Mouse (Mus musculus) kidney, adult 11 months (tissue): ENCODE measurements at regions not wholly inside any gene's neighbourhood (a gene's known extent, or its start where the extent isn't known, plus 50 kb on each side); places are given as distances from the start of the nearest gene placed in this dataset.

Experiments
- DNase-seq: peaks from one replicate; pipeline ENCODE4 v3.0.0; 2022

DNA sequence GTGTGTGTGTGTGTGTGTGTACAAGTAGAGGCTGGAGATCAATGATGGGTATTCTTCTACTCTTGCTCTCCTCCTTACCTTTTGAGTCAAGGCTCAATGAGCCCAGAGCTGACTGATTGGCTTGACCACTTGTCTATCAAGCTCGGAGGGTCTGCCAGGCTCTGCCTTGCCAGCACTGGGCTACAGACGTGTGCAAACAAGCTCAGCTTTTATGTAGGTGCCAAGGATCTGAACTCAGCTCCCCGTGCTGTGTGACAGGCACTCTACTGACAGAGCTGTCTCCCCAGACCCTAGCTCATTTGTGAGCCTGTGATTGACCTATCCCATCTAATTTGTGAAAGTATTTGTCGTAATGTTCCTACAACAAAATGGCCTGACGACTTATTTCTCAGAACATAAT, 54.2 kb upstream of the Cdc42bpa start:
- DNase-seq = no peak

GRCm38 (mm10) chr1:179892711-179893110, 67.6 kb upstream of the Cdc42bpa start:
- peak; percentile 69 for DNase-seq

GRCm38 (mm10) chr1:179887921-179888320, 72.4 kb upstream of the Cdc42bpa start:
- DNase-seq = no peak

DNA sequence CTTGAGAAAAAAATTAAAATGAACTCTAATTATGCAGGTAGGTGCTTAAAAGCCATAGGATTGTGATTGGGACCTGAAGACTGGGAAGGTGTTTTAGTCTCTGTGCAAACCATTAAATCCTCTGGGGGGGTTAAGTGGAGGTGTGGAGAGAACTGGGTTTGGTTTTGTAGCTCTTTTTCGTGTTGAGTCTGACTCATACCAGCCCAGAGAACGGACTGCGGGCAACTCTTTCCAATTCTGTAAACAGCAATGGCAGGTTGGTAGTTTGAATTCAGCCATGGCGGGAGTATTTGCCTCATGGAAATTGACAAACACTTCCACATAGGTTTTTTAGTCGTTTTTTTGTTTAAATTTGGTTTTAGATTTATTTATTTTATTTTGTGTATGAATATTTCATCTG, 77.7 kb upstream of the Ahctf1 start:
- DNase-seq = no peak

DNA sequence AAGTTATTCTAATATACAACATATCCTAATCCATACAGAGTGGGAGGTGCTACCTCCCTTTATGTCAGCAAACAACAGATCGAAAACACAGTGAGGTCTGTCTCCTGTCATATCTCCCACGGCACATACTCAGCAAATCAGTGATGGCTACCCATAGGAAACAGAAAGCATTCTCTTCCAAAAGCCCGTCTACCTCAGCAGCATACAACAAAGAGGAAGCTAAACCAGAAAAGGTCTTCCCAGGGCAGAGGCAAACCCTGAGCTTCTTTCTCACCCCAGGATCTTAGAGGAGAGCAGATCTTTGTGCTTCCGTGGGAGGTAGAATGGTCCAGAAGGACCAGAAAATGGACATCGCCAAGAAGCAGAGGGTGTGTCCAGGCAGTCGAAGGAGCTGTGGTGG, 74.4 kb upstream of the Ahctf1 start:
- no peak for DNase-seq

- DNase-seq = no peak
Observed at GRCm38 (mm10) chr1:179873772-179874555, 70.5 kb upstream of the Ahctf1 start.

DNA sequence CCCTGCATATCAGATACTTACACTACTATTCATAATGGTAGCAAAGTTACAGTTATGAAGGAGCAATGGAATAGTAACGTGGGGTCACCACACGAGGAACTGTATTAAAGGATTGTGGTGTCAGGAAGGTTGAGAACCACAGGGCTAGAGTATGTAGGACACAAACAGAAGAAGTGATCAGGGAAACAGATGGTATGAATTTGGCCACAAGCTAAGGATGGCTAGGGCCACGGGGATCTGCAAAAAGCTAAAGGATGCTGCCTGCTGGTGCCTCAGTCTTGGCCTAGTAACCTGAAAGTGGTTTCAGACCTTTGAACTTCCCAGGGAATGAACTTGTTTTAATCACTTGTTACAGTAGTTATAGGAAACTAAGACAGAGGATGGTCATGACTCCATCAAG, 68.5 kb upstream of the Ahctf1 start:
- no peak for DNase-seq

DNA sequence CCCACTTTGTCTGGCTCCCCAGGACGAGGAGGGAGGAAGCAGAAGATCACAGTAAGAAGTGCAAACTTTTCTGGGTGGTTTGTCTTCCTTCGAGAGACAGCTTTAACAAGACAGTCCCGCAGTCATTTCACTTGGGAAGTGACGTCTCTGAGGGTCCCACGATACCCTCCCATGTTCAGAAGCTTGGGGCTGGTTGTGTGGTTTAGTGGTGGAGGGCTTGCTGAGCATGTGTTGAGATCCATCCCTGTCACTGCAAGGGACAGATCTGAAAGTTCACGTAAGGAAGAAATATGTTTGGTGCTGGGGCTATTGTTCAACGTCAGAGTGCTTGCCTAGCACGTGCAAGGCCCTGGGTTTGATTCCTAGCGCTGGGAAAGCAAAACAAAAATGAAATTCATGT, 65.2 kb upstream of the Ahctf1 start:
- no peak for DNase-seq

GRCm38 (mm10) chr1:179867493-179867892, 64.0 kb upstream of the Ahctf1 start:
- no peak for DNase-seq

- DNase-seq = peak; percentile 83
Observed at GRCm38 (mm10) chr1:179866056-179866772, 62.7 kb upstream of the Ahctf1 start.

GRCm38 (mm10) chr1:179865561-179865960, 62.1 kb upstream of the Ahctf1 start:
- DNase-seq = peak; percentile 69

- no peak for DNase-seq
Observed at GRCm38 (mm10) chr1:179864537-179865226, 61.2 kb upstream of the Ahctf1 start.

DNA sequence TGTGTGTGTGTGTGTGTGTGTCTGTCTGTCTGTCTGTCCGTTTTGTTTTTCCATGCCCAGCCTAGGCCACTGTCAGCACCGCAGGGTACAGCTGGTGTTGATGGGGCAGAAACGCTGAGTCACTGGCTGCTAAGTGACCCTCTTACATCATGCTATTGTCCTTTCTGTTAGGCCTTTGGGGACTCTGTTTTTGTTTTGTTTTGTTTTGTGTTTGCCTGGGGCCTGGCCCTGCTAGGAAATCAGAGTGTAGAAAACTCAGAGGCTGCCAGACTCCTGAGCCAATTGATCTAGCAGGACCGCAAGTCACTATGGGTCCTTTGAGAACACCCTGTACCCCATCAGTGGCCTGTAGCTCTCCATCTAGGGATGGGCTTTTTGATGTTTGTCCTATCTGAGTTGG, 59.9 kb upstream of the Ahctf1 start:
- no peak for DNase-seq

DNA sequence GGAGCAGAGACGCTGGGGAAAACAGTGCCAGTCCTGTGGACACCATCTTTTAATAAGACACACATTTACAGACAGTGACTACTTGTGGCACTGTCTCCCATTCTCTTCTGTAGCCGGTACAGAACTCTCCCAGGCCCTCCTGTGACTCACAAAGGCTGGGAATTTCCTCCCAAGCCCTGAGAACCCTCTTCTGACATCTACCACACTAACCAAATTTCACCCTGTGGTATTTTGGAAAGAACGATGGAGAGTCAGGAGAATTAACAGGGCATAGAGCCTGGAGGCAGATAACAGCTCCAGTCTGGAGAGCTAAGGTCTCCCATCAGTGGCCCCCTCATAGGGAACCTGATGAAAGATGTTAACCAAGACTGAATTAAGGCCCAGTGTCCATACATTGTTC, 59.5 kb upstream of the Ahctf1 start:
- no peak for DNase-seq

- DNase-seq = no peak
Observed at GRCm38 (mm10) chr1:179861776-179862175, 58.3 kb upstream of the Ahctf1 start.

GRCm38 (mm10) chr1:179859552-179859902, 56.0 kb upstream of the Ahctf1 start:
- DNase-seq = no peak

GRCm38 (mm10) chr1:179858780-179859551, 55.5 kb upstream of the Ahctf1 start:
- peak; percentile 34 for DNase-seq

DNA sequence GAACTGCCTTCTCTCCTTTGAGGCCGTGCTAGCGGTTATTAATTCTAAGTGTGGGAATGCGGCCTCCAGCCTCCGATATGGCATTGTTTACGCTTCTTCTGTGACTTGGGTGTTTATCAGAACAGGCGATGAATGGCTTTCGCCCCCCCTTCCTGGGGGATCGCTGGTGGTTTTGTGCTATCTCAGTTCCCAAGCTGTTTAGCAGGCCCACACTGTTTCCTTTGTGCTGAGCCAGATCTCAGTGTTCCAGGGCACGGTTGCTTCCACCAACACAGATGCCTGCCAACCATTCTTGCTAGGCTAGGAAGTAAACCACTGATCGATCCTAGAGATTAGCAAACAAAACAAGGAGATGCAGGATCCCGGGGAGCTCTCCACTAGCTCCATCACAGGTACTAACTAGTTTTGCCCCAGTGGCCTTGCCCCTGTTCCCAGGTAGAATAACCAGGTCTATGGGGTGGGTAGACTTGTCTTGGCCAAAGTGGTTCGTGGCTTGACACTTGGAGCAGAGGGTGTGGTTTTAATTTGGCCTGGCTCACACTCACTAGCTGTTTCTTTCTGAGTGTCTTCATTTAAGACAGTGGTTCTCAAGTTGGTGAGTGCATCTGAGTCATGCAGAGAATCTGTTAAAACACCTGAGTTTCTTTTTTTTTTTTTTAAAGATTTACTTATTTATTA, 50.9 kb upstream of the Ahctf1 start:
- DNase-seq = no peak
